Mouse (Mus musculus) G1E-ER4 (cell line): ENCODE measurements around the gene Klrb1. TPM values are rescaled to one million over a fixed set of nuclear protein-coding genes. Genes with fewer than 3 reads are reported as not detected.

Source experiments
- GATA1 ChIP-seq: IDR thresholded peaks from one replicate; pipeline ENCODE4 v1.8.0; 2012; ENCODE audit warnings: low read length, inconsistent platforms
- polyA plus RNA-seq: library from polyadenylated mRNA; stranded (reverse); fragments of >175 nt; gene quantifications from 2 replicates; pipeline ENCODE4 v1.2.3, GENCODE M21; 2012

Klrb1 gene
- polyA plus RNA-seq, 1 experiment = not detected

DNA sequence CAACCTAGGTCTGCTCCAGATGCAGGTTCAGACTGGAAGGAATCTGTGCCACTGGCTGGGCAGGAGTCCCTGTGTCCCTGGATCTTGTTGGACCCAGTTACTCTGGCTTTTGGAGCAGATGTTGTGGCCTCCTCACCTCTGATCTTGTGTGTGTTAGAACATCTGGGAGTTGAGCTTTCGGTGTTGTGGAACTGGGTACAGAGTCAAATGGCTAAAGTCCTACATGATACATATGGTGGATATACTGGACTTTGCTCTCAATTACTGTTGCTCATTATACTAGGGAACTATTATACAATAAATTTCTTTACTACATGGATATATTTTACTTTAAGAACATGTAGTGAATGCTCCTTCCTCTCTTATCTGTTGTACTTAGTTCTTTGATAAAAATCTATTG lies 61.6 kb downstream of the Klrb1 start:
- no peak for TF ChIP-seq GATA1

Other genes with a start within 250 kb of the Klrb1 start
- gene Pzp, start 196.3 kb downstream of the Klrb1 start, polyA plus RNA-seq = not detected in 2 replicates
- gene A2ml1, start 141.5 kb downstream of the Klrb1 start, polyA plus RNA-seq = not detected in 2 replicates
- not detected in 2 replicates for gene Klrb1a, start 99.5 kb downstream of the Klrb1 start, polyA plus RNA-seq
- not detected in 2 replicates for gene Clec2h, start 60.7 kb downstream of the Klrb1 start, polyA plus RNA-seq
- not detected in 2 replicates for gene Klrb1c, start 66.2 kb upstream of the Klrb1 start, polyA plus RNA-seq
- gene Gm44511, start 103.3 kb upstream of the Klrb1 start, polyA plus RNA-seq = not detected in 2 replicates
- gene Klrb1b, start 103.3 kb upstream of the Klrb1 start, polyA plus RNA-seq = not detected in 2 replicates
- not detected in 2 replicates for gene Clec2i, start 164.5 kb upstream of the Klrb1 start, polyA plus RNA-seq
- not detected in 2 replicates for gene BC035044, start 168.1 kb upstream of the Klrb1 start, polyA plus RNA-seq
- not detected in 2 replicates for gene Clec2g, start 211.3 kb upstream of the Klrb1 start, polyA plus RNA-seq